Mouse (Mus musculus): ENCODE results near the gene Tmbim1.
"Not testable (repeated sequence)": the region's sequence is repeated elsewhere in the genome, so short reads cannot be mapped to it uniquely, and the experiment has no call there.

Gene Tmbim1

GRCm38 (mm10) chr1:74305522-74305921, at the start of gene Tmbim1:
Gene Tmbim1, minus strand, starts transcription at chr1:74305622.
- no peak for DNase-seq

- DNase-seq = no peak
Observed at GRCm38 (mm10) chr1:74353453-74354229, 48.2 kb upstream of the Tmbim1 start.

GRCm38 (mm10) chr1:74352532-74353096, 47.2 kb upstream of the Tmbim1 start:
- DNase-seq = no peak

GRCm38 (mm10) chr1:74351185-74351769, 45.9 kb upstream of the Tmbim1 start:
- DNase-seq = no peak

GRCm38 (mm10) chr1:74344163-74344916, 38.9 kb upstream of the Tmbim1 start:
- DNase-seq = no peak

GRCm38 (mm10) chr1:74343161-74343560, 37.7 kb upstream of the Tmbim1 start:
- DNase-seq = peak; percentile 70

- no peak for DNase-seq
Observed at GRCm38 (mm10) chr1:74342308-74342707, 36.9 kb upstream of the Tmbim1 start.

- no peak for DNase-seq
Observed at GRCm38 (mm10) chr1:74341898-74342297, 36.5 kb upstream of the Tmbim1 start.

- DNase-seq = not testable (repeated sequence)
Observed at GRCm38 (mm10) chr1:74340992-74341391, 35.6 kb upstream of the Tmbim1 start.

- DNase-seq = peak; percentile 73
Observed at GRCm38 (mm10) chr1:74340361-74340764, 34.9 kb upstream of the Tmbim1 start.

GRCm38 (mm10) chr1:74339917-74340316, 34.5 kb upstream of the Tmbim1 start:
- DNase-seq = no peak

GRCm38 (mm10) chr1:74338626-74339025, 33.2 kb upstream of the Tmbim1 start:
- no peak for DNase-seq

GRCm38 (mm10) chr1:74338013-74338412, 32.6 kb upstream of the Tmbim1 start:
- DNase-seq = no peak

- no peak for DNase-seq
Observed at GRCm38 (mm10) chr1:74337241-74337771, 31.9 kb upstream of the Tmbim1 start.

- no peak for DNase-seq
Observed at GRCm38 (mm10) chr1:74335436-74336170, 30.2 kb upstream of the Tmbim1 start.

GRCm38 (mm10) chr1:74335033-74335432, 29.6 kb upstream of the Tmbim1 start:
- DNase-seq = no peak

GRCm38 (mm10) chr1:74334607-74335006, 29.2 kb upstream of the Tmbim1 start:
- no peak for DNase-seq

- no peak for DNase-seq
Observed at GRCm38 (mm10) chr1:74332930-74333329, 27.5 kb upstream of the Tmbim1 start.

- peak; percentile 99 for DNase-seq
Observed at GRCm38 (mm10) chr1:74332241-74332763, 26.9 kb upstream of the Tmbim1 start.

- DNase-seq = peak; percentile 53
Observed at GRCm38 (mm10) chr1:74331046-74331681, 25.7 kb upstream of the Tmbim1 start.

- peak; percentile 64 for DNase-seq
Observed at GRCm38 (mm10) chr1:74329899-74330431, 24.5 kb upstream of the Tmbim1 start.
